Mouse (Mus musculus): ENCODE results near the gene Etv3. TPM values are rescaled to one million over a fixed set of nuclear protein-coding genes. Genes with fewer than 3 reads are reported as not detected.

The Etv3 gene
- total and polyA plus RNA-seq, 3 experiments, result 7.4 to 10.4 TPM; not detected in 1

GRCm38 (mm10) chr3:87561434-87561833 lies 36.2 kb downstream of the Etv3 start:
- H3K9me3 ChIP-seq (replicated peaks; ENCODE audit: insufficient read depth, low read length), result no peaks in the 10 kb centered on the region
- H3K79me2 ChIP-seq (ENCODE audit: control insufficient read depth, insufficient read depth, low read length, poor library complexity), result no peaks in the 10 kb centered on the region
- TF ChIP-seq UBTF (IDR thresholded peaks at IDR 0.05; ENCODE audit: borderline replicate concordance, insufficient read depth, low read depth, low read length) (no peak), MAFK (IDR thresholded peaks at IDR 0.05; ENCODE audit: borderline replicate concordance, low read depth, low read length) (no peak), TCF12 (IDR thresholded peaks at IDR 0.05; ENCODE audit: low read depth, low read length) (no peak), ETS1 (IDR thresholded peaks at IDR 0.05; ENCODE audit: low read depth, low read length) (no peak), MEF2A (IDR thresholded peaks at IDR 0.05; ENCODE audit: extremely low read depth, insufficient replicate concordance, low read depth, low read length, poor library complexity, severe bottlenecking) (no peak), MYB (IDR thresholded peaks at IDR 0.05; ENCODE audit: low read depth, low read length) (no peak), ZMIZ1 (IDR thresholded peaks at IDR 0.05; ENCODE audit: low read depth, low read length) (no peak), GATA1 (IDR thresholded peaks at IDR 0.05; ENCODE audit: low read depth, low read length) (no peak), POLR2A (IDR thresholded peaks at IDR 0.05; ENCODE audit: control insufficient read depth in 1 of 2, insufficient read depth in 1 of 2, low read depth in 1 of 2, low read length in 2 of 2, poor library complexity in 1 of 2) (no peak), TAL1 (IDR thresholded peaks at IDR 0.05; ENCODE audit: low read length) (no peak), USF2 (IDR thresholded peaks at IDR 0.05; ENCODE audit: borderline replicate concordance in 1 of 2, insufficient read depth in 1 of 2, low read depth in 1 of 2, low read length in 2 of 2) (no peak), POLR2AphosphoS2 (IDR thresholded peaks at IDR 0.05; ENCODE audit: low read length) (no peak)
- H3K4me1 ChIP-seq (ENCODE audit: control insufficient read depth in 1 of 2, insufficient read depth in 2 of 2, low read length in 2 of 2), result 0 out of 4 replicates have a peak, but pooled peaks cover 0 to 3% of the 10 kb centered on the region in 2 experiments
- no peak overlapping the region for H3K9ac ChIP-seq (ENCODE audit: control insufficient read depth, low read depth, low read length, poor library complexity, severe bottlenecking)
- no peak overlapping the region for H3K27ac ChIP-seq (ENCODE audit: control insufficient read depth, low read depth, low read length)
- no peaks in the 10 kb centered on the region for H3K36me3 ChIP-seq (ENCODE audit: control insufficient read depth in 1 of 2, insufficient read depth in 2 of 2, low read length in 2 of 2)
- DNase-seq (ENCODE audit: low read depth, low spot score), result no peak
- no peaks in the 10 kb centered on the region; a peak in 1 of 4 replicates for H3K27me3 ChIP-seq (ENCODE audit: control insufficient read depth in 1 of 2, insufficient read depth in 2 of 2, low read length in 2 of 2)
- peak overlapping the region in 1 of 2 experiments; percentile 22; a peak in 1 of 4 replicates for H3K4me3 ChIP-seq (ENCODE audit: control insufficient read depth in 1 of 2, insufficient read depth in 1 of 2, low read depth in 2 of 2, low read length in 2 of 2)

GRCm38 (mm10) chr3:87562370-87562769 lies 37.2 kb downstream of the Etv3 start:
- H3K36me3 ChIP-seq (ENCODE audit: control insufficient read depth in 1 of 2, insufficient read depth in 2 of 2, low read length in 2 of 2), result no peaks in the 10 kb centered on the region
- peak; percentile 85 for DNase-seq (ENCODE audit: low read depth, low spot score)
- no peak overlapping the region for H3K9ac ChIP-seq (ENCODE audit: control insufficient read depth, low read depth, low read length, poor library complexity, severe bottlenecking)
- H3K27ac ChIP-seq (ENCODE audit: control insufficient read depth, low read depth, low read length), result no peak overlapping the region
- TF ChIP-seq SMC3 (IDR thresholded peaks at IDR 0.05; ENCODE audit: low read depth, low read length) (peak; percentile 94), UBTF (IDR thresholded peaks at IDR 0.05; ENCODE audit: borderline replicate concordance, insufficient read depth, low read depth, low read length) (no peak), SIN3A (IDR thresholded peaks at IDR 0.05; ENCODE audit: low read length) (peak; percentile 37; the same call in 1 of the 2 replicates), ZC3H11A (IDR thresholded peaks at IDR 0.05; ENCODE audit: low read depth, low read length) (peak; percentile 88), CTCF (IDR thresholded peaks at IDR 0.05 in 2 of 3, conservative IDR thresholded peaks at IDR 0.05 in 1 of 3; ENCODE audit: control insufficient read depth in 1 of 3, insufficient read depth in 1 of 3, low read depth in 2 of 3, low read length in 3 of 3, poor library complexity in 1 of 3, severe bottlenecking in 1 of 3) (peak; percentile 90 to 97 (median 96)), RAD21 (IDR thresholded peaks at IDR 0.05; ENCODE audit: low read depth, low read length) (peak; percentile 98), ELF1 (IDR thresholded peaks at IDR 0.05; ENCODE audit: low read depth, low read length) (0 out of 2 replicates have a peak, but pooled peaks have one; percentile 28), CHD2 (IDR thresholded peaks at IDR 0.05; ENCODE audit: low read length) (no peak)
- no peaks in the 10 kb centered on the region for H3K9me3 ChIP-seq (replicated peaks; ENCODE audit: insufficient read depth, low read length)
- no peaks in the 10 kb centered on the region for H3K79me2 ChIP-seq (ENCODE audit: control insufficient read depth, insufficient read depth, low read length, poor library complexity)
- no peaks in the 10 kb centered on the region; a peak in 1 of 4 replicates for H3K27me3 ChIP-seq (ENCODE audit: control insufficient read depth in 1 of 2, insufficient read depth in 2 of 2, low read length in 2 of 2)
- no peaks in the 10 kb centered on the region for H3K4me1 ChIP-seq (ENCODE audit: control insufficient read depth in 1 of 2, insufficient read depth in 2 of 2, low read length in 2 of 2)
- H3K4me3 ChIP-seq (ENCODE audit: control insufficient read depth in 1 of 2, insufficient read depth in 1 of 2, low read depth in 2 of 2, low read length in 2 of 2), result peak overlapping the region in 1 of 2 experiments; percentile 22; a peak in 2 of 4 replicates
